Mouse (Mus musculus): ENCODE results near the gene Rps25.
"Not testable (repeated sequence)": the region's sequence is repeated elsewhere in the genome, so short reads cannot be mapped to it uniquely, and the experiment has no call there.

Rps25 gene

DNA sequence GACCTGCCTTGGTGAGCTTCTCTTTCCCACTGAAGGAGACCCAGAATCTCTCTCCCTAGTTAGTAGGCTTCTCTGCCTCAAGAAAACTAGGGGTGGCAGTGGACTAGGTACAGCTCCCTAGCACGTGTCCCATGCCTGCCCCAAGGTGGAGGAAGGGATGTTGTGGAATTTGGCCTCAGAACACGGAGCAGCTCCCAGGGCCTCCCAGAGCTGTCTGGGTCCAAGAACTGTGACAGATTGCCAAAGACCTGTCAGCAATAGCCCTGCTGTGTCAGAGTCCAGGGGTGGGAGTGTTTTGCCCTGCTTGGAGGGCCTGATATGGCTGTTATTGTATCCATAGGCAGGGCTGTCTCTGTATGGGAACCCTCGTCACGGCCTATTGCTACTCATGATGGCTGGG lies 5.9 kb upstream of the Rps25 start:
- no peak for DNase-seq (ENCODE audit: low read depth, low spot score)

GRCm38 (mm10) chr9:44405011-44405410 lies 1.9 kb upstream of the Rps25 start:
- DNase-seq (ENCODE audit: low read depth, low spot score) = no peak

- DNase-seq (ENCODE audit: low read depth, low spot score) = no peak
These were observed 786 bp downstream of the Rps25 start for GRCm38 (mm10) chr9:44407752-44408097.

DNA sequence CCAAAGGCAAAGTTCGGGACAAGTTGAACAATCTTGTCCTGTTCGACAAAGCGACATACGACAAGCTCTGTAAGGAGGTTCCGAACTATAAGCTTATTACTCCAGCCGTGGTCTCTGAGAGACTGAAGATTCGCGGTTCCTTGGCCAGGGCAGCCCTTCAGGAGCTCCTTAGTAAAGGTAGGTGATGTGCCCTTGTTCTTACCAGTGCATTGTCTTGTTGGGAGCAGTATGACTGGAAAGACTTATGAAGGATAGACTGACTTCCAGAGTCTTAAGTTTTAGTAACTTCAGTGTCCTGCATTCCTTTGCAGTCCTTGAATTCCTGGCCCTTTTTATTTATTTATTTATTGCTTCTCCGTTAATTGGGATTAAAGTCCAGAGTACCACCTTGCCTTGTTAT lies 1.8 kb downstream of the Rps25 start:
- not testable (repeated sequence) for DNase-seq (ENCODE audit: low read depth, low spot score)

- DNase-seq (ENCODE audit: low read depth, low spot score) = no peak
These were observed 3.9 kb downstream of the Rps25 start for GRCm38 (mm10) chr9:44410647-44411336.

DNA sequence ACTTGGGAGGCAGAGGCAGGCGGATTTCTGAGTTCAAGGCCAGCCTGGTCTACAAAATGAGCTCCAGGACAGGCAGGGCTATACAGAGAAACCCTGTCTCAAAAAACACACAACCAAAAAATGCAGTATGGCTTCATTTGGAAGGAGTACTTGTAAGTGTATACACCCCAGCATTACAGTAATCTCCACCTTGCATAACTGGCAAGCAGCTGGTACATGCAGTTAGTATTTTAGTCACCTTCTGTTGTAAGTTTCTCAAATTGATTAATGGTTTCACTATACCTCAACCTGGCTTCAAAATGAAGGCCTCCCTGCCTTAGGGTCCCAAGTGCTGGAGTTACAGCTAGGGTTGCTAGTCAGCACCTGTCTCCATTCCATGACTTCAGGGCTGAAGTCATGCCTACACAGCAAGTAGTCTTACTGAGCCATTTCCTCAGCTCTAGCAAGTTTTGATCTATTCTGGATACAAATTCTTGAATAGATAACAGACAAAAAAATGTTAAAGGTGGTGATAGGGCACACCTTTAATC lies 4.7 kb downstream of the Rps25 start:
- DNase-seq (ENCODE audit: low read depth, low spot score) = no peak

GRCm38 (mm10) chr9:44412306-44412705 lies 5.4 kb downstream of the Rps25 start:
- DNase-seq (ENCODE audit: low read depth, low spot score) = no peak

DNA sequence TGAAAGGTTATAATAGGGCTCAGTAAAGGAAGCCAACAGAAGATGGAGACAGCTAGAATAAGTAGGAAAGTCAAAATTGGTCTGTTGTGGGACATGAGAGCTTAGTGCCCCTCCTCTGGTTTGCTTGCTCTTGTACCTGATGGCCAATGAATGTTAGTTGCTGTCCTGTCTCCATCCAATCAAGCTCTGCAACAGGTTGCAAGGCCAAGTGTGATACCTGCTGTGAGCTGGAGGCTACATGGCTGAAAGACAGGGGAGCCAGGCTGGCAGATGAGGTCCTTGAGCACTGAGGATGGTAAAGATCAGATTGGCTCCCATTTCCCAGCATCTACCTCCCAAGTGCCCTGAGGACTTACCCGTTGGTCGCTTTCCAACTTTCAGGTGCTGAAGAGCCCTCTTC lies 5.8 kb downstream of the Rps25 start:
- DNase-seq (ENCODE audit: low read depth, low spot score) = no peak

GRCm38 (mm10) chr9:44417156-44417891 lies 10.4 kb downstream of the Rps25 start:
- DNase-seq (ENCODE audit: low read depth, low spot score) = no peak

- peak; percentile 95 for DNase-seq (ENCODE audit: low read depth, low spot score)
These were observed 11.0 kb downstream of the Rps25 start for GRCm38 (mm10) chr9:44417892-44418363.

DNA sequence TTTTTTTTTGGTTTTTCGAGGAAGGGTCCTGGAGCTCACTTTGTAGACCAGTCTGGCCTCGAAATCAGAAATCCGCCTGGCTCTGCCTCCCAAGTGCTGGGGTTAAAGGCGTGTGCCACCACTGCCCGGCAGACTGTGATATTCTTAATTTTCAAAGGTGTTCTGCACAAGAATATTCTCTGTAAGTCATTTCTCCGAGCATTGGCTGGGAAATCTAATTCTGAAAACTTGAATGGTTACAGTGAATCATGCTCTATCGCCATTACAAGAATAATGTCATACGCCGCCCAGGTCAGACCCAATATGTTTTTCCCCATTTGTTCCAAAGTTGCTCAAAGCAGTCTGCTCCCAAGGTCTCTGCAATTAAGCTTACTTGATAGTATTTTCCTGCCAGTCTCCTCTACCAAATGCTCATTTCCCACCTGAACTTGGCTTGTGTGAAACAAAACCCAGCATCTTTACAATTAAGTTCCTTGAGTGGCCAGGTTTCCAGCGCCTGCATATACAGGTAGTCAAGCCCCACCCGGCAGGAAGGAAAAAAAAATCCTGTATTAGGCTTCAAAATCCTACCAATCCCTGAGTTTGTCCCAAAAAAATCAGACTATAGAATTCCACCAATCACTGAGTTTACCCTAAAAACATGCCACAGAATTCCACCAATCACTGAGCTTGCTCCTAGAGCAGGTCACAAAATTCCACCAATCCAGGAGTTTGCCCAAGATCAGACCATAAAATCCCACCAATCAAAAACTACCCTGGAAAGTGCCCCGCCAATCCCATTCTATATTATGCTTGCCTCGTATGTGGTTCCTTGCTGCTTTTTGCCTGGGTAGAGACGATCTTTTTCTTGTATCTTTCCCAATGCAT lies 11.8 kb downstream of the Rps25 start, which contains the start of gene Ccdc84:
Ccdc84 (minus strand) TSS at position 51 of the 867 bp plus-strand sequence.
- no peak for DNase-seq (ENCODE audit: low read depth, low spot score)

GRCm38 (mm10) chr9:44419730-44420129 lies 12.8 kb downstream of the Rps25 start:
- not testable (repeated sequence) for DNase-seq (ENCODE audit: low read depth, low spot score)

DNA sequence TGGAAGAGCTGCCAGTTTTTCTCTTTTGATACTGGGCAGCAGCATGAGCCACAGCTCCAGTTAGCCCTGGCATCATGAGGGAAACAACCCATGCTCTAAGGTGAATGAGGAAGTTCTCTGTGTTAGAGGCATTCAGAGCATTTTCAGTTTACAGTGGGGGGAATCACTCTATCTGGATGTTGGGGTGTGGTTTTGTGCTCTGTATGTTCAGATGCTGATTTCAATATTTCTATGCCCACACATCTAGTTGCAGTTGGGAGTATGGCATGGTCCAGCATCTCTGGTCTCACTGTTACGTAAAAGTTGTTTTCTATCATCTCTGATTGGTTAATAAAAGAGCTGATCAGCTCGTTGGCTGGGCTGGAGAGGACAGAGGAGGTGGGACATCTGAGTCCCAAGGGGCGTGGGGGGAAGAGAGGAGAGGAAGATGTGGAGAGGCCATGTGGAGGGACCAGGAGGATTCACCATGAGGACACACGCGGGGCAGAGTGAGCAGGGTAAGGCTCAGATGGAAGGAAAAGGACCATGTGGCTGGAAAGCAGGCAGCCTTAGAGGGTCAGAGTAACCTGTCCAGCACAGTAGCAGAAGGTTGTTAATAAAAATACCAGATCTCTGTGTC lies 13.4 kb downstream of the Rps25 start:
- no peak for DNase-seq (ENCODE audit: low read depth, low spot score)

GRCm38 (mm10) chr9:44423576-44423975 lies 16.6 kb downstream of the Rps25 start:
- no peak for DNase-seq (ENCODE audit: low read depth, low spot score)

DNA sequence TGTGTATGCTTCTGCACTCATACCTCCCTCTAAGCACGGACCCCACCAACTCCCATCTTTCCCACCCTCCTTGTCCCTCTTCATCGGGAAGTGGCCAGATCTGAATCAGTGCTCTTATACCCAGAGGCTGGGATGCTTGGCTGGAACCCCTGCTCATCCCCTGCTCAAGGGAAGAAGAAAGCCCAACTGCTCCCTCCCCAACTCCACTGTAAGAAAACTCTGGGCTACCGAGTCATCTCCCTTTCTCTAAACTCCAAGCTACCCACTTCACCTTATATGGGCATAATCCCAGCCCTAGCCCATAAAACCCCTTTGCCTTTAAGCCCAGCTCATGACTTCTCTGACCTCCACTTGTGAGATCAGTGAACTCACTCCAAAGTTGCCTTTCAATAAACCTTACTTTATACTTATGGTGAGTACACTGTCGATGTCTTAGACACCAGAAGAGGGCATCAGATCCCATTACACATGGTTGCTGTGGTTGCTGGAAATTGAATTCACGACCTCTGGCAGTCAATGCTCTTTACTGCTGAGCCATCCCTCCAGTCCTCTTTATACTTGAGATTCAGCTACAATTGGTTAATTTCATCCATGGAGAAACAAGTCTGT lies 25.7 kb downstream of the Rps25 start:
- no peak for DNase-seq (ENCODE audit: low read depth, low spot score)

DNA sequence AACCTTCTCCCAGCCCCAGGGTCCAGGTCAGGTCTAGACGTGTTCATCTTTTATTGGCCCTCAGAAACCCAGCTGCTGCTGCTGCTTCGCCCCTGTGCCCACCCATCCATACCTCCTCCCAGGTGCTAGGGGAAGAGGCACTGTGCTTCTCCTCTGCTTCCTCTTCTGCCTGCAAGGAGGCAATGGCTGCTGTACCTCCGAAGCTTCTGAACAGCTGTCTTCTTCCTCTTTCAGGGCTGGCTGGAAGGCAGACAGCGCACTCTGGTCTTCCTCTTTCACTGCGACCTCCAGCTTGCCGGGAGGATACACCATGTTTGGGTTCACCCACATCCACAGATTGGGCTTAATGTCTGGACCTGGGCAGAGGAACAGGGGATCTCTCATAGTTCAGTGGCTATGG lies 28.8 kb downstream of the Rps25 start:
- DNase-seq (ENCODE audit: low read depth, low spot score) = no peak

DNA sequence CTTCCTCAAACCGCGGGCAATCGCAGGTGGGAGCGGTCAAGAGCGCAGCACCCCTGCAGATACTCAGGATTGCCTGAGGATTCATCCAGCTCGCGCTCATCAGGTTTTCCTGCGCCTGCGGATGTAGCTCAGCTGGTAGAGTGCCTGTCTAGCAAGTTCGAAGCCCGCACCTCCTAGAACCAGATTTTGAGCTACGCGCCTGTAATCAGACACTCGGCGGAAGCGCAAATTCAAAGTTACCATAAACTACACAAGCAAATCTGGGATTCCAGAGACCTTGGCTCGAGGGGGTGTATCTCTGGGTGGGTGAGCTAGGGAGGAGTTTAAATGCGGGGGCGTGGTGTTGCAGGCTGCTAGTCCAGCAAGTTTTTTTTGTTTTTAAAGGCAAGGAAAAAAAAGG lies 34.0 kb downstream of the Rps25 start, which contains the start of gene Foxr1:
Foxr1 (minus strand) TSS at position 176 of the 400 bp plus-strand sequence.
- no peak for DNase-seq (ENCODE audit: low read depth, low spot score)

DNA sequence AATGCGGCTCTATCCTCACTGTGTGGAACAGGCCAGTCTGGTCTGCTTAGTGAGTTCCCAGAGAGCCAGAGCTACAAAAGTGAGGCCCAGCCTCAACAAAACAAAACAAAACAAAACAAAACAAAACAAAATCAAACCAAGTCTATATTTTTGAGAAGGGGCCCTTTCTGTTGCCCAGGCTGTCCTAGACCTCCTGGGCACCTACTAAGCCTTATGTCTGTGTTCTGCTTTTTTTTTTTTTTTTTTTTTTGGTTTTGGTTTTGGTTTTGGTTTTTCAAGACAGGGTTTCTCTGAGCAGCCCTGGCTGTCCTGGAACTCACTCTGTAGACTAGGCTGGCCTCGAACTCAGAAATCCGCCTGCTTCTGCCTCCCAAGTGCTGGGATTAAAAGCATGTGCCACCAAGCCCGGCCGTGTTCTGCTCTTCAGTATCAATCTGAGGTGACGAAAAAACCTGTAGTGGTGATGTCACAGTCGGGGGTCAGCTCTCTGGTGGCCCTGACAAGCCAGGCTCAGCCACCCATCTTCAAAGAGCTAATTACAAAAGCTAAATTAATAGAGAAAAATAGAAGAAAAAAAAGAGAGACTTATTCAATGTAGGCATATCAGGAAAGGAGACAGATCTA lies 37.6 kb downstream of the Rps25 start:
- not testable (repeated sequence) for DNase-seq (ENCODE audit: low read depth, low spot score)

- DNase-seq (ENCODE audit: low read depth, low spot score) = peak; percentile 71
These were observed 43.4 kb downstream of the Rps25 start for GRCm38 (mm10) chr9:44450387-44450786.

GRCm38 (mm10) chr9:44454132-44454890 lies 47.4 kb downstream of the Rps25 start:
- DNase-seq (ENCODE audit: low read depth, low spot score) = peak; percentile 93
